Mouse (Mus musculus) neural tube, embryonic 10.5 days (tissue): ENCODE measurements around the gene Map3k5.

Experiments used
- DNase-seq: peaks from one replicate; pipeline ENCODE4 v3.0.0-alpha.2; 2017; ENCODE audit warnings: low spot score; ENCODE audit errors: extremely low spot score

Map3k5 gene

DNA sequence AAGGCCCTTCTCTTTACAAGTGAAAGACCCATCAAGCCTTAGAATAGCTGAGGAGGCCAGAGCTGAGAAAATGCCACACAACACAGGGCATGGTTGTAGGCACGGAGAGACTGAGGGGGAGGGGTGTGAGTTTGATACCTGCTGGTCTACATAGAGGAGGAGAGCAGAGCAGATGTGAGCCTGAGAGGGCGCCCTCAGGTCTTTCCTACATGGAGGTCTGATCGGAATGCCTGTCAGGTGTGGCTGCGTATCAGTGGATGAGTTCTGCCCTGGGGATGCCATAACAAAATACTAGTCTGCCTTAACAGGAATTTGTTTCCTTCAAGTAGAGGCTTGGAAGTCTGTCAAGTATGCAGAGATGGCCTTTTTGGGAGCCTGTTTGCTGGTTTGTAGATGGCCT, 251.0 kb downstream of the Map3k5 start:
- no peak for DNase-seq

DNA sequence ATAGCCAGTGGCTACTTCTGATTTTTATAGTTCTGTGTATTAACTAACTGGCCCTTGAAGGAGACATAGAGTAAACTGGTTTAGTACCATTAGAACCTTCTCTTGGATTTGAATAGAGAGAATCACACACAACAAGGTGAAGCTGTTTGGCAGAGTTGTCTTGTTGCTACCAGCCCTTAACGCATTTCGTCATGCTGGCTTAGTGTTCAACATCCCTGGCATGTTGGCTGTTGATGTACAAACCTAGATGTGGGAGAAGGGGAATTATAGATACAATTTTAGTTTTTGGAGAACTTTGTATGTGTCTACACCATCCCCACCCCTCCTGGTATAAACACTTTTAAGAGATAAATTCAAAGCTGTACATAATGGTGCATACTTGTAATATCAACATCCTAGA, 251.5 kb downstream of the Map3k5 start:
- no peak for DNase-seq

DNA sequence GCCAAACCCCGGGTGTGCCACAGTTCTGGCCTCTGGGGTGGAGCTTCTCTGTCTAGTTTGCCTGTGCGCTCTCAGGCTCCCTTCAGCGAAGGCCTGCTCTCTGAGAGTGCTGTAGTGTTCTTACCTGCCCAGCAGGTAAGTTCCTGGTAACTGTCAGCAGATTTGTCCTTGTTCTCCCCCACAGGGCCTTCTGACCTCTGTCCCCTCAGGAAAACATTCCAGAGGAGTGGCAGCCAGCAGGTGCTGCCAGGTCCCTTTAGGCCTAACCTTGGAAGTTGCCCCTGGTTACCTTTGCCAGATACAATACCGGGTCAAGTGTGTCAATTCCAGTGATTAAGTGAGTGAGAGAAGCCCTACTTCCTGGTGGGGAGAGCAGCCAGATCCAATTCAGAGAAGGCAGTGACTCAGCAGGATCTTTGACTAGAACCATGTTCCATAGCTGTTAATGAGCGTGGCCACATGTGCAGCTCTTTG, 252.6 kb downstream of the Map3k5 start:
- DNase-seq = no peak

DNA sequence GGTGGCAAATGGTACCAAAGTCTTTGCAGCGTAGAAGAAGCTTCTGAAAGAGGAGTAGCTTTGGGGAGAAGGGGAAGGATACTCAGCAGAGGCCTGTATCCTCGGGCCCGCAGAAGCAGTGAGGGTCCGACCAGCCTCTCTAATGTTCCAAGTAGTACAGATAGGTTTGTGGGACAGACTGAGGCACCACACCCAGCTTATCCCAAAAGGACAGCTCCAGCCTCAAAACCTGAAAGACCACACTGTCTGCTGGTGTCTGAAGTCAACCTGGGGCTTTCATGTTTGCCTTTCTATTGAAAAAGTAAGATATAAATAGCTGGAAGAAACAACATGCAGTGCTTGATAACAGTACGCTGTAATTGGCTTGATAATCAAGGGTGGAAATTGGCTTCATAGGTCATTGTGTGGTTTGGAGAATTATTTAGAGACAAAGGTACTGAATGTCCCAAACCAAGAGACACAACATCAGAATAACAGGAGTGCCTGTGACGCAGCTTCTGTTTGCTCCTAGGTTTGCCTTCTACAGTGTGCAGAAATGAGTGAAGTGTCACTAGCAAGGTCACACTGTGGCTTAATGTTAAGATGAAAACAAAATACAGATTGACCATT, 256.0 kb downstream of the Map3k5 start:
- DNase-seq = no peak
